Mouse (Mus musculus) midbrain, embryonic 10.5 days (tissue): ENCODE results near the gene Mif4gd. TPM values are rescaled to one million over a fixed set of nuclear protein-coding genes. Genes with fewer than 3 reads are reported as not detected.

ENCODE experiments used
- DNase-seq: peaks from one replicate; pipeline ENCODE4 v3.0.0-alpha.2; 2017; ENCODE audit warnings: low spot score
- H3K27ac ChIP-seq: fragments of 300-500 bp; sonication (generic); replicated peaks from 2 replicates; pipeline ENCODE4 v1.5.1; 2016; ENCODE audit warnings: mild to moderate bottlenecking
- H3K27me3 ChIP-seq: fragments of 300-500 bp; sonication (generic); 2 replicates; pipeline ENCODE4 v1.6.1; 2016; ENCODE audit warnings: low read depth, mild to moderate bottlenecking; ENCODE audit not compliant: poor library complexity, severe bottlenecking
- H3K36me3 ChIP-seq: fragments of 300-500 bp; sonication (generic); 2 replicates; pipeline ENCODE4 v1.6.1; 2016; ENCODE audit warnings: mild to moderate bottlenecking, moderate library complexity
- H3K4me1 ChIP-seq: fragments of 300-500 bp; sonication (generic); 2 replicates; pipeline ENCODE4 v1.6.1; 2016
- H3K4me3 ChIP-seq: fragments of 300-500 bp; sonication (generic); 2 replicates; pipeline ENCODE4 v1.5.1; 2016; ENCODE audit warnings: mild to moderate bottlenecking, moderate library complexity
- H3K9me3 ChIP-seq: fragments of 300-500 bp; sonication (generic); replicated peaks from 2 replicates; pipeline ENCODE4 v1.6.1; 2016; ENCODE audit warnings: mild to moderate bottlenecking
- WGBS: fragments of 180-500 bp; shearing (Covaris S2); methylation state at CpG from one replicate; pipeline ENCODE4 v1.1.7; 2016; 5-methylcytosine and 5-hydroxymethylcytosine counted together
- polyA plus RNA-seq: library from polyadenylated mRNA; unstranded; fragments of >200 nt; fragmentation: Nextera tagmentation; extraction: Ambion mirVana; gene quantifications from 2 replicates; pipeline ENCODE4 v1.2.1, GENCODE M21; 2016

The Mif4gd gene
- polyA plus RNA-seq, 1 experiment from 2014 or later = 20.6 TPM

DNA sequence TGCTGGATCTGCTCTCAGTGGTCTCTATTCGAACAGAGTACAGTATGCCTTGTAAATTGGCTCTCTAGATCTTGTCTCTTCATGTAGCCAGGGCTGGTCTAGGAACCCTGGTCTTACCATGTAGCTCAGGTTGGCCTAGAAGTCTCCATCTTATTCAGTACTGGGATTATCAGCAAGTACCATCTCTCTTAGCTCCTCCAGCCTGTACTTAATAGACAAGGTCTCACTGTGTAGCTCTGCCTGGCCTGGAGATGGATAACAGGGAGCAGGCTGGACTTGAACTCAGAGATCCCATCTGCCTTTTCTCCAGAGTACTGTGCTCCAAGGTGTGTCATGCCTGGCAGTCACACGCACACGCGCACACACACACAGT lies 28.9 kb upstream of the Mif4gd start:
- peaks cover 38% of the 10 kb centered on the region for H3K36me3 ChIP-seq
- H3K9me3 ChIP-seq = no peaks in the 10 kb centered on the region
- WGBS = 86% methylated on average over 4 of the region's 4 CpGs
- no peak overlapping the region for H3K4me3 ChIP-seq
- H3K27me3 ChIP-seq = no peaks in the 10 kb centered on the region
- peaks cover 5% of the 10 kb centered on the region; the same call in 1 of the 2 replicates for H3K4me1 ChIP-seq
- no peak for DNase-seq
- H3K27ac ChIP-seq = 0 out of 2 replicates have a peak overlapping the region, but pooled peaks have one; percentile 2

DNA sequence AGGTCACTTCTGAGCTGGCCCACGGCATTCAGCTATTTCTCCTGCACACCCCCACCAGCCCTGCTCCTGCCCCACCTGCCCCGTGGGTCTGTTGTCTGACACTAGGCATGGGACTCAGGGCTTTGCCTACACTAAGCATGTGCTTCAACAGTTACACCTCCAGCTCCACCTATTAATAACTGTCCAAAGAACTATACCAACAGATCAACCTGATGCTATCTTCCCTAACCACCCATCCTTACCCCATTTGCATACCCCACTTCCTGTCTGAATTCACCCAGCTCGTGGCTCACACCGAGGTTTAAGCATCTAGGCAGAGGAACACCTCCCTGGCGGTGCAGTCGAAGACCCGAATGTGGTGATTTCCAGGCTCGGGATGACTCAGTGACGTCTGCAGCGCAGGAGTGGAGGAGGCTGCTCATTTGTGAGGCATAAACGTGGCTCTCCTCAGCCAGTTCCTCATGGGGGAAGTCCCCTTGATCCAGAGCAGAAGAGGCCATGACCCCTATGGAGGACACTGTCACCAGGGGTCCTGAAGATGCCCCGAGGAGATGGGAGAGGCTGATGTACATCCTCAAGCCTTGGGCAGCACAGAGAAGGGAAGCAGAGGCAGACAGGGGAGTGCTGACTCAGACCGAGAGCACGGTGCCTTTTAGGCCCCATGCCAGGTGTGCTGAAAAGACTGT lies 28.4 kb upstream of the Mif4gd start:
- WGBS = 64% methylated on average over 14 of the region's 14 CpGs
- DNase-seq = no peak
- H3K27ac ChIP-seq = peak overlapping the region; percentile 2; the same call in 1 of the 2 replicates

DNA sequence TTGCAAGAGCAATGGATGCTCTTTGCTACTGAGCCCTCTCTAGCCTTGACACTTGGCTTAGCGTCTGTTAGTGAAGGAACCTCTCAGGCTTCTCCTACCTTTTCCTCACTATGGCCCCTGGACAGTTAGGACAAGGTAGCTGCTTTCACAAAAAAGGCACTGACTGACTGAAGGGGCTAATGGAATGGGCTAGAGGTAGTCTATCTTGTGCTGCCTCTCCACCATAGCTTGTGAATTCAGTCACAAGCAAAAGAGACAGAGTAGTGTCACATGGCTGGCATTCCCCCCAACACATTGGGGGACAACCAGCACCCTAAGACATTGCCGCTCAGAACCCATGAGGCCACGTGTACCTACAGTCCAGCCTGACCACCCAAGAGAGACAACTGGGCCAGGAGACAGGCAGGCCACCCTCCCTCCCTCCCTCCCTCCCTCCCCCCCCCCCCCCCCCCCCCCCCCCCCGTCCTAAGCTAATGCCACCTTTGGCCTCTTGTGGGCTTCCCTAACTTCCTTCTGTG lies 27.6 kb upstream of the Mif4gd start:
- DNase-seq = no peak
- WGBS = 91% methylated on average over 3 of the region's 4 CpGs
- Histone ChIP-seq H3K9me3 (no peaks in the 10 kb centered on the region), H3K27ac (no peak overlapping the region), H3K36me3 (peaks cover 26% of the 10 kb centered on the region), H3K4me1 (peaks cover 5% of the 10 kb centered on the region; the same call in 1 of the 2 replicates), H3K27me3 (no peaks in the 10 kb centered on the region), H3K4me3 (no peak overlapping the region)

More for the DNA sequence above, 28.4 kb upstream of the Mif4gd start:
- Histone ChIP-seq H3K4me3 (no peak overlapping the region), H3K4me1 (peaks cover 5% of the 10 kb centered on the region; the same call in 1 of the 2 replicates), H3K27me3 (no peaks in the 10 kb centered on the region), H3K9me3 (no peaks in the 10 kb centered on the region), H3K36me3 (peaks cover 33% of the 10 kb centered on the region)

DNA sequence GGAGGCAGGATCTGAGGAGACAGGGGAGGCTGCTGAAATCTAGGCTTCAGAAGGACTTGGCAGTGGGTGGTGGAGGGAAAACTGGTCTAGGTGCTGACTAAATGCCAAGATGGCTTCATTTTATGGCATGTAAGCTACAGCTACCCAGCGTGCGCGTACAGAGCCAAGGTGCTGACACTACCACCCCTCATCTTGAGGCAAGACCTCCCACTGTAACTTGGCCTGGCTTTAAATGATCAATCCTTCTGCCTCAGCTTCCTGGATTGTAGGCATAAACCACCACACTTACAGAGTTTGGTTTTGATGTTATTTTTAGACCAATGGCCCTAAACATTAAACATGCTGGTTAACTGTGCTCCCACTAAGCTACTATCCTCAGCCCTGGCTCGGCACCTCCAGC lies 26.8 kb upstream of the Mif4gd start:
- Histone ChIP-seq H3K4me1 (peaks cover 5% of the 10 kb centered on the region; the same call in 1 of the 2 replicates), H3K27me3 (no peaks in the 10 kb centered on the region), H3K36me3 (peaks cover 19% of the 10 kb centered on the region), H3K9me3 (no peaks in the 10 kb centered on the region), H3K4me3 (no peak overlapping the region), H3K27ac (no peak overlapping the region)
- WGBS = 91% methylated on average over 4 of the region's 4 CpGs
- DNase-seq = no peak

DNA sequence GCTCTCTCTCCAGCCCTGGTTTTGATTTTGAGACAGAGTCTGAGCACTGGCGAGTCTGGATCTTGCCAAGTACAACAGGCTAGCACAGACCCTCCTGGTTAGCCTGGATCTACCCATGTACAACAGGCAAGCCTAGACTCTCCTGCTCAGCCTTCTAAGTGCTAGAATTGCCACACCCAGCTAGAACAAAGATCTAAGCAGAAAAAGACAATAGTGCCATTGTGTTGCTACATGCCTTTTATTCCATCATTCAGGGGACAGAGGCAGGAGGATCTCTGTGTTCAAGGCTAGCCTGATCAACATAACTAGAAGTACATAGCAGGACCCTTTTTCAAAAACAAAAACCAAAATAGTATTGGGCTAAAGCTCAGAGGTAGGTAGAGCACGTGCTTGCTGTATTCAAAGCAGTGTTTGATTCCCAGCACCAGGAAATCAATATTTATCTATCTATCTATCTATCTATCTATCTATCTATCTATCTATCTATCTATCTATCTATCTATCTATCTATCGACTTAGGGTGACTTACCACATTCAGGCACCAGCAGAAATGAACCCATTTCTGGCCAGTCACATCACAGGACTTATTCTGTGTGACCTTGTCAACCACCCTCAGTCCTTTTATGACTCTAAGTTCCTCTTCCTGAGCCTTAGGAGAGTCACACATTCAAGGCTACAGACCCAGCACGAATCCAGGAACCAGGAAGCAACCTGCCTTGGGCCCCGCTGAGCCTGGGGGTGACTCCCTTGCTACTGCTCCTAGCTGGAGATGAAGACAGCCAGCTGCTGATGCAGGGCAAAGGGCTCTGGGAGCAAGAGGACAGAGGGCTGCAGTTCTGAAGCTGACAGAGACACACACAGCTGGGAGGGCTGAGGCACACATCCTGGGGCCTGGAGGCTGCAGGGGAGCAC lies 26.0 kb upstream of the Mif4gd start:
- Histone ChIP-seq H3K27me3 (no peaks in the 10 kb centered on the region), H3K9me3 (no peaks in the 10 kb centered on the region), H3K4me3 (no peak overlapping the region), H3K27ac (no peak overlapping the region), H3K36me3 (peaks cover 13% of the 10 kb centered on the region), H3K4me1 (peaks cover 5% of the 10 kb centered on the region; the same call in 1 of the 2 replicates)
- 86% methylated on average over 5 of the region's 5 CpGs for WGBS
- DNase-seq = no peak

DNA sequence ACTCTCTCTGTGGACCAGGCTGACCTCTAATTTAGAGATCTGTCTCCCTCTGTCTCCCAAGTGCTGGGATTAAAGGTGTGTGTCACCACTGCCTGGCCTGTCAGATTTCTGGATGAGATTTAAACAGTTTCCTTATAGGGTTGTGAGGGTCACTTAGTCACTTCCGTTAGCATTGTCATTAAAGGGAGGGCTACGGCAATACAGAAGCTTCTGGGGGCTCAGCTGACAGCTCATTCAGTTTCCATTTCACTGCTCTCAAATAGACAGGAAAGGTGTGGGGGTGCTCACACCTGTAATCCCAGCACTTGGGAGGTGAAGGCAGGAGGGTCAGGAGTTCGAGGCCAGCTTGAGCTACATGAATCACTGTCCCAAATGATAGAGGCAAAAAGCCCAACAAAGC lies 24.2 kb upstream of the Mif4gd start:
- Histone ChIP-seq H3K36me3 (no peaks in the 10 kb centered on the region), H3K27me3 (no peaks in the 10 kb centered on the region), H3K4me3 (no peak overlapping the region), H3K4me1 (peaks cover 5% of the 10 kb centered on the region; the same call in 1 of the 2 replicates), H3K27ac (no peak overlapping the region), H3K9me3 (no peaks in the 10 kb centered on the region)
- no peak for DNase-seq
- WGBS = 81% methylated on average over 3 of the region's 3 CpGs

DNA sequence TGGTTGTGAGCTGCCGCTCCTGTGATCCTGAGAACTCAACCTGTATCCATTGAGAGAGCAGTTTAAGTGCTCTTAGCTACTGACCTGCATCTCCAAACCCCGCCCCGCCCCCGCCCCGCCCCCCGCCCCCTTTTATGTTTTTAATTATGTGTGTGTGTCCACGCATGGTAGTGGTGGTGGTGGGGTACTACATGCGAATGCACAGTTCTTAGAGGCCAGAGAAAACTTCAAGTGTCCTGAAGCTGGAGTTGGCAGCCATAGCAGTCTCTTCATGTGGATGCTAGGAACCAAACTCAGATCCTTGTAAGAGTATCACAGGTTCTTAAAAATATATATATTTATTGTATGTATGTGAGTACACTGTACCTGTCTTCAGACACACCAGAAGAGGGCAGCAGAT lies 22.7 kb upstream of the Mif4gd start:
- no peaks in the 10 kb centered on the region for H3K36me3 ChIP-seq
- H3K4me1 ChIP-seq = peaks cover 6% of the 10 kb centered on the region; the same call in 1 of the 2 replicates
- no peaks in the 10 kb centered on the region for H3K9me3 ChIP-seq
- WGBS = 75% methylated on average over 8 of the region's 8 CpGs
- no peak overlapping the region for H3K4me3 ChIP-seq
- no peaks in the 10 kb centered on the region for H3K27me3 ChIP-seq
- no peak for DNase-seq
- no peak overlapping the region for H3K27ac ChIP-seq

DNA sequence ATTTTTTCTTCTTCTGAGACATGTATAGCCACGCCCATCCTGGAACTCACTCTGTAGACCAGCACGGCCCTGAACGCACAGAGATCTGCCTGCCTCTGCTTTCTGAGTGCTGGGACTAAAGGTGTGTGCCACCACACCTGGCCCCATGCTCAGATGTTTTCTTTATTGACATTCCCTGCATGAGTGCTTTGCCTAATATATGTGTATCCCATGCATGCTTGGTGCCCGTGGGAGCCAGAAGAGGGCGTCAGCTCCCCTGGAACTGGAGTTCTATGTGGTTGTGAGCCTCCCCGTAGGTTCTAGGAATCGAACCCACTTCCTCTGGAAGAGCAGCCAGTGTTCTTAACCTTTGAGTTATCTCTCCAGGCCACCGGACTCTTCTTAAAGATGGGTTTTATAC lies 22.3 kb upstream of the Mif4gd start:
- DNase-seq = no peak
- no peak overlapping the region for H3K27ac ChIP-seq

DNA sequence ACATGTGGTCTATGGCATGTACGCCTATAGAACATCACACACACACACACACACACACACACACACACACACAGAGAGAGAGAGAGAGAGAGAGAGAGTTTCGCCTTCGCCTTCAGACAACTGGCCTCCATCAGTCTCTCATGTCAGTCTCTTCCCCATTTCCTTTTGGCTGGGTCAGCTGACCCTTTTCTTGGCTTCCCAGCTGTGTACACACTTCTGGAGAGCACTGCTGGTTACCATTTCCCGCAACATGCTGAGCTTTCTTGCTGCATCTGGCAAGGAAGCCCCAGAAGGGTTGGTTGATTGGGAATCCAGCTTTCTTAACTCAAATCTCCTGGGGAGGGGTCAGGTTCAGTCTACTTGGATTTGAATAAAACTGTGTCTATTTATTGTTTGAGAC lies 21.3 kb upstream of the Mif4gd start:
- H3K4me1 ChIP-seq = peaks cover 6% of the 10 kb centered on the region; the same call in 1 of the 2 replicates
- DNase-seq = no peak
- WGBS = 85% methylated on average over 4 of the region's 4 CpGs
- H3K4me3 ChIP-seq = no peak overlapping the region
- H3K9me3 ChIP-seq = no peaks in the 10 kb centered on the region
- H3K27me3 ChIP-seq = no peaks in the 10 kb centered on the region
- H3K27ac ChIP-seq = no peak overlapping the region
- no peaks in the 10 kb centered on the region for H3K36me3 ChIP-seq

More for the DNA sequence above, 22.3 kb upstream of the Mif4gd start:
- WGBS = 88% methylated on average over 8 of the region's 8 CpGs
- no peak overlapping the region for H3K4me3 ChIP-seq
- peaks cover 6% of the 10 kb centered on the region; the same call in 1 of the 2 replicates for H3K4me1 ChIP-seq
- no peaks in the 10 kb centered on the region for H3K36me3 ChIP-seq
- H3K27me3 ChIP-seq = no peaks in the 10 kb centered on the region
- no peaks in the 10 kb centered on the region for H3K9me3 ChIP-seq

DNA sequence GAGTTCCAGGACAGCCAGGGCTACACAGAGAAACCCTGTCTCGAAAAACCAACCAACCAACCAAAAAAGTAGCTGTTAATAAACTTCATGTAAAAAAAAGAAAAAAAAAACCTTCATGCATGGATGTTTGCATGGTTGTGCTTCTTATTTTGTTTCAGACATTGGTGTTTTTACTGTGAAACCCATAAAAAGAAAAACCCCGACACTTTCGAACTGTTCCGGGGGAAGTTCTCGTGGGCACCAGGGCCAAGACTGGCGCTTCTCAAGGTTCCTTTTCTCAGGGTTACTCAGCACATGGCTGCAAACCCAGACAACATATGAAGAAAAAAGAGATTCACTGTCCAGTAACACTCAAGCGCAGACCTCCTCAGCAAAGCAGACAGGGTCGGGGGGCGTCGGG lies 20.1 kb upstream of the Mif4gd start:
- no peak overlapping the region for H3K4me3 ChIP-seq
- H3K36me3 ChIP-seq = no peaks in the 10 kb centered on the region
- no peaks in the 10 kb centered on the region for H3K27me3 ChIP-seq
- no peak overlapping the region for H3K27ac ChIP-seq
- H3K9me3 ChIP-seq = no peaks in the 10 kb centered on the region
- H3K4me1 ChIP-seq = peaks cover 10% of the 10 kb centered on the region
- no peak for DNase-seq
- WGBS = 88% methylated on average over 10 of the region's 10 CpGs

DNA sequence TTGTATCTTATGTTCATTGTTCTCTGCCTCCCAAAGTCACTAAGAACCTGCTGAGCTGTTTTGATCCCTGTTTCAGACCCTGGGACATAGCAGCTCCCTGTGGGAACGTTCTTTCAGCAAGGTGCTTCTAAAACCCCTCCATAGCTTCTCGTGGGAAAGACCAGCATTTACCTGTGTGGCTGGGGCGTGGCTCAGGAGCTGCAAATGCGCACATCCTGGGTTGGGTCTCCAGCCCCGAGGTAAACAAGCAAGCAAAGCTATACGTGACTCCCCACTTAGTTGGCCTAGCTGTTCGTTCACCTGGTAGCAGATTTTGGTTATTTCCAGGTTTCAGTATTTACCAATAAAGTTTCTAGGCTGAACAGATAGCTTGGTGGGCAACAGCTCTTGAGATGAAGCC lies 19.5 kb upstream of the Mif4gd start:
- Histone ChIP-seq H3K27ac (no peak overlapping the region), H3K27me3 (no peaks in the 10 kb centered on the region), H3K36me3 (no peaks in the 10 kb centered on the region), H3K4me3 (no peak overlapping the region), H3K4me1 (peaks cover 16% of the 10 kb centered on the region), H3K9me3 (no peaks in the 10 kb centered on the region)
- DNase-seq = no peak
- WGBS = 81% methylated on average over 7 of the region's 7 CpGs

DNA sequence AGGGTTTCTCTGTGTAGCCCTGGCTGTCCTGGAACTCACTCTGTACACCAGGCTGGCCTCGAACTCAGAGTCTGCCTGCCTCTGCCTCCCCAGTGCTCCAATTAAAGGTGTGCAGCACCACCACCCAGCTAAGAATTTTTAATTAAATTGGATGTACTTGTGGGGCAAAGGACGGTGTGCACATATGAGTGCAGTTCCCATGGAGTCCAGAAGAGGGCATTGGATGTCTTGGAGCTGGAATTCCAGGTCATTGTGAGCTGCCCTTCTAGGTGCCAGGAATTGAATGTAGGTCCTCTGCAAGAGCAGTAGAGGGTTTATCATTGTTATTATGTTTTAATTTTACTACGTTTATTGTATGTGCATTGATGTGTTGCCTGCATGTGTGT lies 18.7 kb upstream of the Mif4gd start:
- DNase-seq = peak; percentile 41
- 17% methylated on average over 3 of the region's 3 CpGs for WGBS
- Histone ChIP-seq H3K9me3 (no peaks in the 10 kb centered on the region), H3K4me1 (peaks cover 22% of the 10 kb centered on the region), H3K27ac (no peak overlapping the region), H3K36me3 (no peaks in the 10 kb centered on the region), H3K27me3 (no peaks in the 10 kb centered on the region), H3K4me3 (no peak overlapping the region)
